Mouse (Mus musculus) gastrocnemius, adult 8-10 months (tissue): ENCODE results near the gene Rapgef4. TPM values are rescaled to one million over a fixed set of nuclear protein-coding genes. Genes with fewer than 3 reads are reported as not detected.

Experiments
- DNase-seq, 2 experiments: peaks; one replicate each; pipeline ENCODE4 v3.0.0; 2022; ENCODE audit warnings: low spot score in 2 of 2
- total RNA-seq, 4 experiments: library from RNA; stranded (reverse); gene quantifications; 2 replicates each; pipeline ENCODE4 v1.2.4; 2022

Gene Rapgef4
- total RNA-seq, result 1 to 10 TPM in 3 of 4 experiments, under 1 TPM in 1; 0.74 to 2.7 (median 2.0) TPM

GRCm38 (mm10) chr2:71980771-71981342 lies at the start of gene Rapgef4:
Rapgef4 (plus strand) TSS chr2:71981240.
- no peak for DNase-seq

DNA sequence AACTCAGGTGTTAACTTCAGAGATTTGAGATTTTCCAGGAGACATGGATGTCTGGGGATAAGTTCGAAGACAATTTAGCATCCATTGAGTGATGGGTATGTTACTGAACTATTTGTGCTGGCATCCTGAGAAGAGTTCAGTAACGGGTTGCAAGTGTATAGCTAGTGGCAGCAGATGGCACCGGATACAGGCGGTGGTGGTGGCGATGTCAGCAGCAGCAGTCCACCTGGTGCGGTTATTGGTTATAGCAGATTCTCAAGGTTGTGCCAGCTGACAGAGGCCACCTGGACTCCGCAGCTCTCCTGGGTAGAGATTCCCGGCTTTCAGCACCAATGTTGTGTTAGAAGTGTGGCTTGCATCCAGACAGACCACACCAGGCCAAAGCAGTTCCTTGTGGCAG lies 47.0 kb upstream of the Rapgef4 start:
- DNase-seq, result no peak

GRCm38 (mm10) chr2:71936711-71937110 lies 44.3 kb upstream of the Rapgef4 start:
- DNase-seq, result no peak

GRCm38 (mm10) chr2:71937649-71938308 lies 43.3 kb upstream of the Rapgef4 start:
- no peak for DNase-seq

GRCm38 (mm10) chr2:71938716-71939393 lies 42.2 kb upstream of the Rapgef4 start:
- DNase-seq, result peak; percentile 8 to 44

- DNase-seq, result no peak
Measured at GRCm38 (mm10) chr2:71941005-71941720, 39.9 kb upstream of the Rapgef4 start.

GRCm38 (mm10) chr2:71941721-71942087 lies 39.3 kb upstream of the Rapgef4 start:
- no peak for DNase-seq

- DNase-seq, result no peak
Measured at GRCm38 (mm10) chr2:71951212-71951611, 29.8 kb upstream of the Rapgef4 start.

- no peak for DNase-seq
Measured at GRCm38 (mm10) chr2:71955637-71956036, 25.4 kb upstream of the Rapgef4 start.

- no peak for DNase-seq
Measured at GRCm38 (mm10) chr2:71956463-71956862, 24.6 kb upstream of the Rapgef4 start.

- no peak for DNase-seq
Measured at GRCm38 (mm10) chr2:71957951-71958350, 23.1 kb upstream of the Rapgef4 start.

GRCm38 (mm10) chr2:71958393-71958792 lies 22.6 kb upstream of the Rapgef4 start:
- peak; percentile 20 to 37 for DNase-seq

GRCm38 (mm10) chr2:71964216-71964615 lies 16.8 kb upstream of the Rapgef4 start:
- no peak for DNase-seq

GRCm38 (mm10) chr2:71965476-71965875 lies 15.6 kb upstream of the Rapgef4 start:
- DNase-seq, result no peak

GRCm38 (mm10) chr2:71966737-71967136 lies 14.3 kb upstream of the Rapgef4 start:
- no peak for DNase-seq

GRCm38 (mm10) chr2:71967855-71968254 lies 13.2 kb upstream of the Rapgef4 start:
- no peak for DNase-seq

DNA sequence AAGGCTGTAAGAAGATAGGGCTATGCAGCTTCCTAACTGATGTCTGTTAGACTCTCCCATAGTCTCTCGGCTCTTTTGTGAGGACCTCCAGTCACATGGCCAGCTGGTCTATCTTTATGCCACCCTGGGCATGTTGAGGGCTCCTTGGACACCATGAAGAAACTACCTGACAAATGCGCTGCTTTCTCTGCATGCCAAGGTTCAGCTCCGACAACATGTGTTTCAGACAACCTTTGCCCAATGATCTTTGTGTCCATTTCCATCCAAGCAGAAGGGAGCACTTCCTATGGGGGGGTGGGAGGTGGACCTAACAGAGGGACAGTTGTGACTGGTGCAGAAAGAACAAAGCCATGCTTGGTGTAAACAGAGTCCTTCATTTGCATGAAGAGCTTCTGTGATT lies 7.4 kb upstream of the Rapgef4 start:
- DNase-seq, result no peak

DNA sequence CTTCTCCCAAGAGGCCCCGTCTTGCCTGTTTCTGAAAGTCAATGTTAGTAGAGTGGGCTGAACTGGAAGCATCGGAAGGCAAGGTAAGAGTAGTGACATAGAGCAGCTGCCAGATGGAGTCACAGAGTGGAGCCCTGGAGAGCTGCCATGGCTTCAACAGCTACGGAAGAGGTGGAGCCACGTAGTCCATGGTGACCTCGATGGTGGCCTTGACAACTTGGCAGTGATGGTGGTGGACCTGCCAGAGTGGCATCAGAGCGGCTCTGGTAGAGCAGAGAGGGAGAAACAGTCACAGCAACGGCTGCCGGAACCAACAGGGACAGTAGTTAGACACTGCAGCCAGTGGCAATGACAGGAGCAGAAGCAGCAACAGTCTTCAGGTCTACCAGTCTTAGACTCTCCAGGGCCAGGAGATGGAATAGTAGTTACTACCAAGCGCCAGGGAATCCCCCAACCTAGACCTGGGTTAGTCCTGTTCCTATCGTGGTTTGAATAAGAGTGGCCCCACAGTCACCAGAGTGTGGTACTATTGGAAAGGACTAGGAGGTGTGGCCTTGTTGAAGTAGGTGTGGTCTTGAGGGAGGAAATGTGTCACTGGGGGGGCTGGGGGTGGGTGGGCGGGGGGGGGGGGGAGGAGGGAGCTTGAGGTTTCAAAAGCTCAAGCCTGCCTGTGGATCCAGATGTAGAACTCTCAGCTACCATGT lies 6.7 kb upstream of the Rapgef4 start:
- DNase-seq, result no peak

DNA sequence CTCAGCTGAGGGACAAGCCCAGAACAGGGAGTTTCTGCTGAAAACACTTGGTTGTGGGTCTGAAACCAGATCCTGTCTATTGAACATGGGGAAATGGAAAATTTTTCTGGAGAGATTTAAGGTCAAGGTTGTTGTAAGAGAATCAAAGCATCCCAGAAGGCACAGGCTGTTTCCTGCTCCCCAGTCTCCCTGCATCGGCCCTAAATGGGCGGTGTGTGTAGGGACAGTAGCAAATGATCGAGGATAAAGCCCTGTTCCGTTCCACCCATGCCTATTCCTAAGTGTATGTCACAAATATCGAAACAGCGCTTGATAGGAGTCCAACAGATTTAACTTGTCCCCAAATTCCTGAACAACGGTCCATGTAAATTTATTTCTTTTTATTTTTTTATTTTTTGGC lies 1.1 kb upstream of the Rapgef4 start:
- DNase-seq, result no peak

- no peak for DNase-seq
Measured at GRCm38 (mm10) chr2:71981343-71981851, 357 bp downstream of the Rapgef4 start.

GRCm38 (mm10) chr2:71981896-71982295 lies 856 bp downstream of the Rapgef4 start:
- DNase-seq, result no peak
